Mouse (Mus musculus) induced T-regulatory cell, adult 2 months (primary cell): Measurements from ENCODE around the gene Fgfr2.

Source experiments
- DNase-seq: peaks from one replicate; pipeline ENCODE4 v3.0.0-alpha.2; 2012; ENCODE audit warnings: low read depth

Gene Fgfr2

DNA sequence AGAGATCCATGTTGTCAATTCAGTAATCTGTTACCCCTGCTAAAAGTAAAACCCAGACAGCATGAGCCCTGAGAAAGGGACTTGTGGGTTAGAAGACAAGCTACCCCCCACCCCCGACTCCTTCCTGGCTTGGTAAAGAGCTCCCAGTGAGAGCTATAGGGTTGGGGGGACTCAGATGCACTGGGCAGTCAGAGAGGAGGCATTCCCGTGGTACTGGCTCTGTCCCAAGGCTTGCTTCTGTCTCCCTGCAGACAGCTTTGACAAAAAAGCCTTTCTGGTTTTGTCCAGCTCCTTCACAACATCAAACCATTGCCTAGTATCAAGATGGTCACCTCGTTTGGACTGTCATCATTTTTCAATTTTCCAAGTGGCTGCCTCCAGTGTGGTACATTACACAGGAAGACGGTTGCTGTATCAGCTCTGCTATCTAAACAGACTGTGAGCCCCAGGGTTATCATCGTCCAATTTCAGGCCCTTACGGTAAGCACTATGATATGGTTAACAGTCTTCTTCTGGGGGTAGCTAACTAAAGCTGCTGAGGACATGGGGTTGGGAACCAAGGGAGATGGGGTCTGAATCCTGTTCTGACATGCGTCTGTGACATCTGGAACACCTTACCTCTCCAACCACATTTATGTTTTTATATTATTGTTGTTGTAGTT is 726.4 kb downstream of the Fgfr2 start:
- no peak for DNase-seq

- DNase-seq, result no peak
Measured at GRCm38 (mm10) chr7:132393582-132394175, 729.5 kb downstream of the Fgfr2 start.

- DNase-seq, result no peak
Measured at GRCm38 (mm10) chr7:132393014-132393406, 730.1 kb downstream of the Fgfr2 start.

DNA sequence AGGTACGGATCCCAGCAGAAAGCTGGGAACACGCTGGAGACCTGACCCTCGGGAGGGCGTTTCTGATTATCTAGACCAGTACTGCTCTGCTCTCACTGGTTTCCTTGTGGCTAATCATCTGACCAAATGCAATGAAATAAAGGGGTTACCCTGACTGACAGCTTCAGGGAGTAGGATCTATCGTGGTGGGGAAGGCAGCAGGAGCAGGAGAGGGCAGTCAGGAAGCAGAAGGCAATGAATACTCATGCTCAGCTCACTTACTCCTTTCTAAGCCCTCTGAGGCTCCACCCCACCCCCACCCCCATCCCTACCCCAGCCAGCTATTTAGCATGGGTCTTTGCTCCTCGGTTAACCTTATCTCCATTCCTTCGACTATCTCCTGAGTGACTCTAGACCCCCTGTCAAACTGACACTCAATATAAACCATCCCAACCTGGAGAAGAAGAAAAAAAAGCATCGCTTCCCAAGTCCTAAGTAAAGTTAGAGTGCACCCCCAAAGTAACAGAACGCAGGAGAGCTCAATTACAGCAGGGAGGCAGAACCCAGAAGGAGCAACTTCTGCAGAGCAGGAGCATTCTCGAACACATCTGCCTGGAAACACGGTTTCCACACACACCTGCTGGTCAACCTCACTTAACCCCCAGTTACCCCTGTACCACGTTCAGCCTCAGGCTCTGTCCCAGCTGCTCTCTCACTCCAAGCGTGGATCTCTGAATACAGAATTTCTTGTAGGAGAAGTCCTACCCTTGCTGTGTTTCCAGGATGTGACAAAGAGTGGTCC is 730.7 kb downstream of the Fgfr2 start:
- DNase-seq, result no peak

DNA sequence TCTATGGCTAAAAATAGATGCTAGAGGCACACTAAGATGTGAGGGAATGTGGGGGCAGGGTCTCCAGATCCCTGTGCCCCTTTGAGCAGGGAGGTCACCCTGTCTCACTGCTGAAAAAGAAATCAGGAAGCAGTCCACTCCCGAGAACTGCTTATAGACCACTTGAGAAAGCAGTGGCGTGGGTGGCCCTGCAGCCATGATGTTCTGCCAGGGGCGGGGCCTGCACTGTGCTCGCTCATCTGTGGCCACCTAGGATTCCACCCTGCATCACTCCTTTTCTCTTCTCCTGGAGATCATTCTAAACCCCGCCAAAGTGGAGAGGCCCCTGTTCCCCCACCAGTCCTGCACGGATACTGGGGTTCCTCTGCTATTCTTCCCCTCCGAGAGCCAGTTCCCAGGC is 733.7 kb downstream of the Fgfr2 start:
- no peak for DNase-seq

DNA sequence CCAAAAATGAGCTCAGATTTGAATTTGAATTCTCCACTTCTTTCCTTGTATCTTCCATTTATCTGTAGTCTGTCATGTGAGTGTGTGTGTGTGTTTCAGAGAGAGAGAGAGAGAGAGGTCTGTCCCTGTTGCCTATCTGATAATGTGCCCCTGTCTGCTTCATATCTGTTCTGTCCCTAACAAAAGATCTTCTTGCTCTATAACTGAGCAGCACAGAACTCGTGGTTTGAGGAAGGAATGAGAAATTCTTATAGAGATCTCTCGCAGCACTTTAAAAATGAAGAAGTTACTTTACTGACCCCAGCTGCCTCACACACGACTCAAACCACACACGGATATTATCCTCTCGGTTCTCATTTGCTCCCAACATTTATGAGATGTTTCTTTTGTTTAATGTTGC is 735.6 kb downstream of the Fgfr2 start:
- DNase-seq, result no peak

GRCm38 (mm10) chr7:132386316-132386715 is 736.8 kb downstream of the Fgfr2 start:
- no peak for DNase-seq

GRCm38 (mm10) chr7:132385456-132386130 is 737.6 kb downstream of the Fgfr2 start:
- DNase-seq, result no peak

GRCm38 (mm10) chr7:132384736-132385455 is 738.3 kb downstream of the Fgfr2 start:
- DNase-seq, result no peak

GRCm38 (mm10) chr7:132380634-132381336 is 742.4 kb downstream of the Fgfr2 start:
- no peak for DNase-seq

- no peak for DNase-seq
Measured at GRCm38 (mm10) chr7:132377913-132378312, 745.2 kb downstream of the Fgfr2 start.

GRCm38 (mm10) chr7:132373594-132374378 is 749.4 kb downstream of the Fgfr2 start:
- no peak for DNase-seq

- DNase-seq, result no peak
Measured at GRCm38 (mm10) chr7:132372752-132373513, 750.2 kb downstream of the Fgfr2 start.

GRCm38 (mm10) chr7:132371832-132372231 is 751.3 kb downstream of the Fgfr2 start:
- DNase-seq, result no peak

DNA sequence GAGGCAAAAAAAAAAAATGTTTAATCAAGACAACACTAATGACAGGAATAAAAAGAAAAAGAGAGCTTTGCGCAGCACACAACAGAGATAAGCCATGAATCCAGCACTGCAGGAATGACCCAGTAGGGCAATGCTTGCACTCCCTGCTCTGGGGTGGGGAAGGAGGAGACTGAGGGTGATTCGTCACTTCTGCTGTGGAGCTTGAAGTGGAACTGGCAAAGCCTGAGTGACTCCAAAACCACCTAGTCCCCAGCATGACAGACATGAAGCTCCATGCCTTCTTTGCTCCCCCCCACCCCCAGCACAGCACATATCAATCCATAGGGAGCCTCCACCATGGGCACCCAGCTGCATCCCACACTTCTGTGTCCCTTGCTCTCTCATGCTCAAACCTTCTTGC is 753.4 kb downstream of the Fgfr2 start:
- no peak for DNase-seq

- no peak for DNase-seq
Measured at GRCm38 (mm10) chr7:132368859-132369258, 754.3 kb downstream of the Fgfr2 start.

DNA sequence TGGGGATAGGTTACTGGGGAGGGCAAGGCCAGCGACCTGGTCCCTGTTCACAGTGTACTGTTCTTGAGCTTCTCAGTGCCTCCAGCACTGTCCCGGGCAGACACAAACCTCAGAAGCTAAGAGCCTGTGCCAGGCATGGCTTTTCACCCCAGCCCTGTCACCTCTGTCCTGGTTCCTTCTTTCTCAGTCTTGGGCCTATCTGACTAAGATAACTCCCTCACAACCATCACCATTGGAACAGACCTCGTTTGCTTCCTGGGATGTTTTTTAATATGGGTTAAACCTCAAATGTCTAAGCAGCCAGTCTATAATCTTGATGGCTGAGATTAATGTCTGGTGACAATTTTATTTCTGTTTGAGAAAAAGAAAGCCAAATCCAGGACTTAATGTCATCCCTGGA is 755.8 kb downstream of the Fgfr2 start:
- DNase-seq, result no peak

DNA sequence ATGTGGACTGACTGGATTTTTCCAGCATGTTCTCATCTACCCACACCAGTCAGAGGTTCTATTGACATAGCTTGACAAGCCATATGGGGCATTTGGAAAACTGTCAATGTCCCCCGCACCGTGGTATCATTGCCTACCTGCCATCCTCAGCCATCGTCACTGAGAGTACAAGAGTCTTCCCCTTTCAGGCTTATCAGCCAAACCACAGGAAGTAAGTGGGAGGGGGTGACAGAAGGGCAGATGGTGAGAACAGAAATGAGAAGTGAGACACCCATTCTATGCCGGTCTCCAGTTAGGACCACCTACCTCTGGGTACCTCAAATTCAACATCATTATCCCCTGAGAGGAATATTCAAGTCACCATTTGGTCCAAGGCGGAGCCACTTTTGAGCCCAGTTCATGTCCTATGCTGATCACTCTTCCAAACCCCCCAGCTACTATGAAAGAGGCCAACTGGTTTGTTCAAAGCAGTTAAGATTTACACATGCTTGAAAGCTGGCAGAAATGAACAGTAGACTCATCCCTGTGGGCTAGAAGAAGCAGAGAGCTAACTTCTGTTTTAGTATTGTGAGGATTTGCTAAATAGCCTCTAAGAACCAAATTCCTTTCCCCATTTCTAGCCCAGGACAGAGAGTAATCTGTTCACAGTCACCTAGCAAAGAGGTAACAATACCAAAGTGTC is 757.3 kb downstream of the Fgfr2 start:
- peak; percentile 75 for DNase-seq

DNA sequence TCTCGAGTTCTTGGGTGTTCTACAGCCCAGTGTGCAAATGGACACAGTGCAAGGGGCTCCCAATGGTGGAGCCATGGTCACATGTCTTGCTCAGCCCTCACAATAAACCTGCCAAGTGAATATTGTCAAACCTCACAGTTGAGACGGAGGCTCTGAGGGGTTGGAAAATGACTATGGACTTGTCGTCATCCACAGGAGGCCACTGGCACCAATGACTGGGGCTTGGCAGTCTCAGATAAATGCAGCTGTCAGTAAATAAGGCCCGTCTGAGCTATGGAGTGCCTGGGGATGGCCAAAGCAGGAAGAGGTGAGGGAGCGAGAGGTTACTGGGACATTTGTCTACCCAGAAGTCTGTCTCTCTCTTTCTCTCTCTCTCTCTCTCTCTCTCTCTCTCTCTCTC is 758.0 kb downstream of the Fgfr2 start:
- peak; percentile 54 for DNase-seq
